Mouse (Mus musculus) mature B cell (primary cell): Measurements from ENCODE around the gene Hp.

Experiments
- in situ Hi-C: fragments of 300-500 bp; cut with MboI; formaldehyde crosslinking; loops from 2 replicates; pipeline ENCODE4 v1.14.3; 2019

The Hp gene

DNA sequence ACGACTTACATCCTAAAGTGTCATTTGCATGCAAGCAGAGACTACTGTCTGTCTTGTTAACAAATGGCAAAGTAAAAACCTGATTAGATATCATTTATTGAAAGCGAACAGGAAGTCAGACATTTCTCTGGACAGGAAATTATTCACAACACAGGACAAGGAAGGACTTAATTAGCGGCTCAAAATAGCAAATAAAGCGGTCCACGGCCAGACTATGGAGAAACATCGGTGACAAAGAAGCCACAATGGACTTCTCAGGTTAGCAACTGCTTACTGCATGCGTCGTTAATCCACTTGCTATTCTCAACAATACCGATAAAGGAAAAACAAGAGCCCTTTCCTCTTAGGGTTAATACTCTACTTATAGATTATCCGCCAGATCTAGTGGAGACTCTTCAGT lies 14.2 kb downstream of the Hp start:
- in situ Hi-C loops = loop anchor here (25.0 kb wide), 1 partner anchor 1977 kb away; the partner anchor contains the start of gene Psmd7

- in situ Hi-C loops = loop anchor here (25.0 kb wide), 1 partner anchor 1977 kb away; the partner anchor contains the start of gene Psmd7
Measured at GRCm38 (mm10) chr8:109563881-109564280, 15.1 kb downstream of the Hp start.

DNA sequence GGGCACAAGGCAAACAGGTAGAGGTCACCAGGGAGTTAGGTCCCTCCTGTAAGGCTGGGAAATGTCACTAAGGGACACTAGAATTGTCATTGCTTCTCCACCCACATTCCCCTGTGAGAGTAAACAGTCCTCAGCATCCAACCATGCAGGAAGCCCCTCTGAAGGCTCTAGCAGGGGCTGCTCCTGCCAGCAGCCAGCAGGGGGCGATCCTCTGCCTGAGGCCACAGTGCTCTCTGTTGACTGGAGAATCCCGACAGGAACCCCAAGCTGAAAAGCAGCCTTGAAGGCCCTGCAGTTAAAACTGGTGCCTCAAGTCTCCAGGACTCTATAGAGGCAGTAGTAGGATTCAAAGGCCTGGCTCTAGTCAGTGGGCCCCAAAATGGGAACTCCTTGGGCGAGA lies 27.3 kb downstream of the Hp start:
- in situ Hi-C loops = loop anchor here (25.0 kb wide), 1 partner anchor 1964 kb away; the partner anchor contains the start of gene Psmd7

GRCm38 (mm10) chr8:109544049-109544448 lies 34.9 kb downstream of the Hp start:
- in situ Hi-C loops = no loop called here

- in situ Hi-C loops = no loop called here
Measured at GRCm38 (mm10) chr8:109542748-109543519, 36.0 kb downstream of the Hp start.

GRCm38 (mm10) chr8:109542165-109542564 lies 36.8 kb downstream of the Hp start:
- in situ Hi-C loops = no loop called here

DNA sequence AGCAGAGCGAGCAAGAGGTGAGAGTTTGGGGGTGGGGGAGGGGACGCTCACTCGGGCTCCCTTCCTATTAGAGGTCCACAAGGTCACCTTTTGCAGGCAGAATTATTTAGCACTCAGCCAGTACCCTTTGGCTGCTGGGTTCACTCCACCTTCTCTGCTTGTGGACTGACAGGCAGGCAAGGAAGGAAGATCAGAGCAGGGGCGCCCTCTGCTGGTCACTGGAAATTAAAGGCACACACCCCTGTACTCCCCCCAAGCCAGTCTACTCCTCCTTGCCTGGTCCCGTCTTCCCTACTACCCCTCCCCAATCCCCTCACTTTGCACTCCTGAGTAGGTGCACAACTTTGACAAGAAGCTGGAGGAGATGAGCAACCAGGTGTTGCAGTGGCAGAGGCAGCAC lies 42.3 kb downstream of the Hp start:
- in situ Hi-C loops = no loop called here

- in situ Hi-C loops = no loop called here
Measured at GRCm38 (mm10) chr8:109535140-109535990, 43.6 kb downstream of the Hp start.
